Mouse (Mus musculus): ENCODE measurements around the gene 1500011B03Rik. TPM values are rescaled to one million over a fixed set of nuclear protein-coding genes. Genes with fewer than 3 reads are reported as not detected.
A peak's percentile ranks its signal among the peaks of the same experiment; 100 is the strongest.

1500011B03Rik gene
- total RNA-seq, 2 experiments from 2014 or later, result 5.6 to 7.0 TPM

- DNase-seq, result no peak
Observed at GRCm38 (mm10) chr5:114782991-114783390, 40.3 kb downstream of the 1500011B03Rik start.

- no peak for DNase-seq
Observed at GRCm38 (mm10) chr5:114780912-114781311, 42.4 kb downstream of the 1500011B03Rik start.

- DNase-seq, result no peak
Observed at GRCm38 (mm10) chr5:114779956-114780489, 43.2 kb downstream of the 1500011B03Rik start.

GRCm38 (mm10) chr5:114776174-114776573 is 47.1 kb downstream of the 1500011B03Rik start:
- no peak for DNase-seq

- DNase-seq, result no peak
Observed at GRCm38 (mm10) chr5:114775056-114775979, 48.0 kb downstream of the 1500011B03Rik start, which contains the start of gene Git2. Git2 (minus strand) TSS chr5:114775517.

GRCm38 (mm10) chr5:114774403-114775051 is 48.7 kb downstream of the 1500011B03Rik start, which contains the start of gene Ankrd13a:
Ankrd13a (plus strand) TSS chr5:114774677.
- peak; percentile 89 for DNase-seq

- no peak for DNase-seq
Observed at GRCm38 (mm10) chr5:114773780-114774179, 49.5 kb downstream of the 1500011B03Rik start.

GRCm38 (mm10) chr5:114773211-114773710 is 50.0 kb downstream of the 1500011B03Rik start:
- DNase-seq, result peak; percentile 97

- peak; percentile 67 for DNase-seq
Observed at GRCm38 (mm10) chr5:114772456-114773203, 50.6 kb downstream of the 1500011B03Rik start.

- DNase-seq, result no peak
Observed at GRCm38 (mm10) chr5:114771796-114772195, 51.5 kb downstream of the 1500011B03Rik start.

GRCm38 (mm10) chr5:114769786-114770185 is 53.5 kb downstream of the 1500011B03Rik start:
- no peak for DNase-seq

GRCm38 (mm10) chr5:114767185-114767584 is 56.1 kb downstream of the 1500011B03Rik start:
- DNase-seq, result no peak

GRCm38 (mm10) chr5:114766686-114767085 is 56.6 kb downstream of the 1500011B03Rik start:
- no peak for DNase-seq

- DNase-seq, result no peak
Observed at GRCm38 (mm10) chr5:114764812-114765735, 58.2 kb downstream of the 1500011B03Rik start.

- no peak for DNase-seq
Observed at GRCm38 (mm10) chr5:114761980-114762379, 61.3 kb downstream of the 1500011B03Rik start.

GRCm38 (mm10) chr5:114759536-114760090 is 63.7 kb downstream of the 1500011B03Rik start:
- no peak for DNase-seq

Data from gastrocnemius, postnatal 25 days (tissue).